Mouse (Mus musculus): ENCODE results near the gene Cyp2b23. TPM values are rescaled to one million over a fixed set of nuclear protein-coding genes. Genes with fewer than 3 reads are reported as not detected.

The Cyp2b23 gene
- polyA plus RNA-seq (2015; fragmentation: Illumina TruSeq; extraction: RNeasy Lipid Tissue Mini Kit (QIAGEN cat#74804); ENCODE audit: insufficient read depth, low read depth, low replicate concordance), result not detected

DNA sequence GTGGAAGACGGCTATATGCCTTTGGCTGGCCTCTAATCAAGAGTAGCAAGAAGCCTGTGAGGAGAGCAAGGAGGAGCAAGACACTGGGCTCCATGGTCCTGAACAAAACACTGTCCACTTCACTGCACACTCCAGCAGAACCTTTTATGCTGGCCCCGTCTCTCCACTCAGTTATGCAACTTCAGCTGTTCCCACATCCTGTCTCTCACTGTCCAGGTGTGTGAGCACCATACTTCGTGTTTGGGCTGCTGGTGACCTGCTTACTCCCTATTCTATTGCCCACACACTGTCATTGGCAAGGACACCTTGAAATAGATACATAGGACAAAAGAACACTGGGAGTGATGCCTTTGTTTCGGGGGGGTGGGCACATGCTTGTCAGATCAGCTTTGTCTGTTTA, at the start of gene Cyp2b23:
Gene Cyp2b23 (minus strand): TSS at position 101 of the 400 bp plus-strand sequence.

DNA sequence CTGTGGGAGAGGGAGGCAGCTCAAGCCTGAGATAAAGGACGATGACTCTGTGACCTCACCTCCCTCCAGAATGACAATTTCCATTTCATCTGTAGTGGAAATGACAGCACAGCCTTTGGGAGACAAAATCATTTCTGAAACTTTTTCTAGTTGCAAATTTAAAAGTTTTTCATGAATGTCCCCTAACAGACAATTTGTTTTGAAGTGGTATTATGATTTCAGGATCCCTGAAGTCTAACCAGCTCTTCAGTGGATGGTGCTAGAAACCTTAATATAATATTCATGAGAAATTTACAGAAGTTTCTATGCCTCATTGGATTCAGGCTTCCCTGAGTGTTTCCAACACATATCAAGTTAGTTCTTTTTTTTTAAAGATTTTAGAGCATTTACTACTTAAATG, 67.9 kb downstream of the Cyp2b23 start, which contains the start of gene Vmn1r185:
Gene Vmn1r185 (minus strand): TSS at position 101 of the 400 bp plus-strand sequence.

Other genes starting within 250 kb of the Cyp2b23 start
- gene Nlrp9a, start 151.4 kb downstream of the Cyp2b23 start, polyA plus RNA-seq (2015; fragmentation: Illumina TruSeq; extraction: RNeasy Lipid Tissue Mini Kit (QIAGEN cat#74804); ENCODE audit: insufficient read depth, low read depth, low replicate concordance), result not detected
- gene Vmn1r185, start 68.0 kb downstream of the Cyp2b23 start, polyA plus RNA-seq (2015; fragmentation: Illumina TruSeq; extraction: RNeasy Lipid Tissue Mini Kit (QIAGEN cat#74804); ENCODE audit: insufficient read depth, low read depth, low replicate concordance), result not detected
- gene Cyp2b19, start 70.7 kb upstream of the Cyp2b23 start, polyA plus RNA-seq (2015; fragmentation: Illumina TruSeq; extraction: RNeasy Lipid Tissue Mini Kit (QIAGEN cat#74804); ENCODE audit: insufficient read depth, low read depth, low replicate concordance), result not detected
- not detected for gene Cyp2g1, start 122.5 kb upstream of the Cyp2b23 start, polyA plus RNA-seq (2015; fragmentation: Illumina TruSeq; extraction: RNeasy Lipid Tissue Mini Kit (QIAGEN cat#74804); ENCODE audit: insufficient read depth, low read depth, low replicate concordance)
- gene Cyp2a5, start 148.9 kb upstream of the Cyp2b23 start, polyA plus RNA-seq (2015; fragmentation: Illumina TruSeq; extraction: RNeasy Lipid Tissue Mini Kit (QIAGEN cat#74804); ENCODE audit: insufficient read depth, low read depth, low replicate concordance), result not detected